Mouse (Mus musculus) forebrain, embryonic 12.5 days (tissue): Measurements from ENCODE around the gene Serpina3i. TPM values are rescaled to one million over a fixed set of nuclear protein-coding genes. Genes with fewer than 3 reads are reported as not detected.
A peak's percentile ranks its signal among the peaks of the same experiment; 100 is the strongest.

Source experiments
- ATAC-seq: fragments of 200-750 bp; cut with Nextera tagmentation; 2 replicates; pipeline ENCODE4 v1.8.0; 2017; ENCODE audit warnings: moderate TSS enrichment; ENCODE audit not compliant: low FRiP score
- H3K27ac ChIP-seq: fragments of 300-500 bp; sonication (generic); 2 replicates; pipeline ENCODE4 v1.5.1; 2016; ENCODE audit warnings: mild to moderate bottlenecking
- H3K27me3 ChIP-seq: fragments of 300-500 bp; sonication (generic); 2 replicates; pipeline ENCODE4 v1.6.1; 2016; ENCODE audit warnings: mild to moderate bottlenecking
- H3K36me3 ChIP-seq: fragments of 300-500 bp; sonication (generic); replicated peaks from 2 replicates; pipeline ENCODE4 v1.6.1; 2016; ENCODE audit warnings: mild to moderate bottlenecking
- H3K4me1 ChIP-seq: fragments of 300-500 bp; sonication (generic); 2 replicates; pipeline ENCODE4 v1.6.1; 2016
- H3K4me2 ChIP-seq: fragments of 300-500 bp; sonication (generic); 2 replicates; pipeline ENCODE4 v1.6.1; 2016; ENCODE audit warnings: mild to moderate bottlenecking, moderate library complexity
- H3K4me3 ChIP-seq: fragments of 300-500 bp; sonication (generic); replicated peaks from 2 replicates; pipeline ENCODE4 v1.5.1; 2016; ENCODE audit warnings: mild to moderate bottlenecking
- H3K9ac ChIP-seq: fragments of 300-500 bp; sonication (generic); 2 replicates; pipeline ENCODE4 v1.6.1; 2016; ENCODE audit warnings: mild to moderate bottlenecking
- H3K9me3 ChIP-seq: fragments of 300-500 bp; sonication (generic); 2 replicates; pipeline ENCODE4 v1.6.1; 2016
- WGBS: fragments of 180-500 bp; shearing (Covaris S2); methylation state at CpG from one replicate; pipeline ENCODE4 v1.1.7; 2016; 5-methylcytosine and 5-hydroxymethylcytosine counted together
- polyA plus RNA-seq: library from polyadenylated mRNA; unstranded; fragments of >200 nt; fragmentation: Nextera tagmentation; extraction: Ambion mirVana; gene quantifications from 2 replicates; pipeline ENCODE4 v1.2.1, GENCODE M21; 2016

Serpina3i gene
- polyA plus RNA-seq, 1 experiment from 2014 or later: 0.09 TPM

- no peaks in the 10 kb centered on the region for H3K27me3 ChIP-seq
- ATAC-seq: no peak
- no peaks in the 10 kb centered on the region for H3K9me3 ChIP-seq
- H3K27ac ChIP-seq: no peak overlapping the region
- no peak overlapping the region for H3K4me2 ChIP-seq
- H3K9ac ChIP-seq: no peak overlapping the region
- H3K36me3 ChIP-seq: no peaks in the 10 kb centered on the region
- H3K4me1 ChIP-seq: peaks cover 7% of the 10 kb centered on the region; the same call in 1 of the 2 replicates
- H3K4me3 ChIP-seq: no peak overlapping the region
These were observed 15.3 kb upstream of the Serpina3i start for GRCm38 (mm10) chr12:104247553-104248002.

GRCm38 (mm10) chr12:104248231-104248630 is 14.7 kb upstream of the Serpina3i start:
- Histone ChIP-seq H3K9me3 (no peaks in the 10 kb centered on the region), H3K4me2 (no peak overlapping the region), H3K27me3 (no peaks in the 10 kb centered on the region), H3K4me3 (no peak overlapping the region), H3K4me1 (peaks cover 7% of the 10 kb centered on the region; the same call in 1 of the 2 replicates), H3K27ac (no peak overlapping the region), H3K36me3 (no peaks in the 10 kb centered on the region), H3K9ac (no peak overlapping the region)
- WGBS: 82% methylated on average over 3 of the region's 3 CpGs
- ATAC-seq: no peak

- H3K9me3 ChIP-seq: no peaks in the 10 kb centered on the region
- H3K9ac ChIP-seq: no peak overlapping the region
- no peak overlapping the region for H3K4me2 ChIP-seq
- 69% methylated on average over 3 of the region's 3 CpGs for WGBS
- no peaks in the 10 kb centered on the region for H3K36me3 ChIP-seq
- H3K27ac ChIP-seq: no peak overlapping the region
- no peaks in the 10 kb centered on the region for H3K27me3 ChIP-seq
- no peak for ATAC-seq
- no peak overlapping the region for H3K4me3 ChIP-seq
- peaks cover 3% of the 10 kb centered on the region; the same call in 1 of the 2 replicates for H3K4me1 ChIP-seq
These were observed 1.9 kb upstream of the Serpina3i start for GRCm38 (mm10) chr12:104261041-104261440.

- Histone ChIP-seq H3K9ac (no peak overlapping the region), H3K9me3 (no peaks in the 10 kb centered on the region), H3K27ac (no peak overlapping the region), H3K4me3 (no peak overlapping the region), H3K4me2 (no peak overlapping the region), H3K4me1 (peaks cover 3% of the 10 kb centered on the region; the same call in 1 of the 2 replicates), H3K27me3 (no peaks in the 10 kb centered on the region), H3K36me3 (no peaks in the 10 kb centered on the region)
- ATAC-seq: no peak
- WGBS: 81% methylated on average over 3 of the region's 3 CpGs
These were observed 3.5 kb downstream of the Serpina3i start for GRCm38 (mm10) chr12:104266374-104266773.

- Histone ChIP-seq H3K4me3 (no peak overlapping the region), H3K9me3 (peaks cover 4% of the 10 kb centered on the region; the same call in 1 of the 2 replicates), H3K9ac (no peak overlapping the region), H3K4me1 (no peaks in the 10 kb centered on the region), H3K4me2 (peak overlapping the region; percentile 7; the same call in 1 of the 2 replicates), H3K36me3 (no peaks in the 10 kb centered on the region), H3K27ac (peak overlapping the region; percentile 59), H3K27me3 (no peaks in the 10 kb centered on the region)
- ATAC-seq: peak; percentile 66; the same call in 1 of the 2 replicates
- 69% methylated on average over 18 of the region's 18 CpGs for WGBS
These were observed 15.5 kb downstream of the Serpina3i start for GRCm38 (mm10) chr12:104278216-104279055.

- H3K4me2 ChIP-seq: peak overlapping the region; percentile 7; the same call in 1 of the 2 replicates
- H3K27me3 ChIP-seq: no peaks in the 10 kb centered on the region
- 0% methylated on average over 3 of the region's 3 CpGs for WGBS
- H3K27ac ChIP-seq: peak overlapping the region; percentile 59; the same call in 1 of the 2 replicates
- peak; percentile 87; the same call in 1 of the 2 replicates for ATAC-seq
- peaks cover 4% of the 10 kb centered on the region; the same call in 1 of the 2 replicates for H3K9me3 ChIP-seq
- no peaks in the 10 kb centered on the region for H3K36me3 ChIP-seq
- H3K9ac ChIP-seq: no peak overlapping the region
- no peak overlapping the region for H3K4me3 ChIP-seq
- no peaks in the 10 kb centered on the region for H3K4me1 ChIP-seq
These were observed 16.1 kb downstream of the Serpina3i start for GRCm38 (mm10) chr12:104279056-104279435.

- Histone ChIP-seq H3K27ac (no peak overlapping the region), H3K4me1 (no peaks in the 10 kb centered on the region), H3K9ac (no peak overlapping the region), H3K4me3 (no peak overlapping the region), H3K4me2 (no peak overlapping the region), H3K9me3 (peaks cover 4% of the 10 kb centered on the region; the same call in 1 of the 2 replicates), H3K27me3 (no peaks in the 10 kb centered on the region), H3K36me3 (no peaks in the 10 kb centered on the region)
- no peak for ATAC-seq
- WGBS: 93% methylated on average over 11 of the region's 11 CpGs
These were observed 20.5 kb downstream of the Serpina3i start for GRCm38 (mm10) chr12:104283380-104283779.

- no peak overlapping the region for H3K4me3 ChIP-seq
- no peak overlapping the region for H3K4me2 ChIP-seq
These were observed 25.4 kb downstream of the Serpina3i start for GRCm38 (mm10) chr12:104288336-104288735.

GRCm38 (mm10) chr12:104289872-104290271 is 26.9 kb downstream of the Serpina3i start:
- no peak overlapping the region for H3K4me3 ChIP-seq
- H3K27me3 ChIP-seq: no peaks in the 10 kb centered on the region
- H3K9me3 ChIP-seq: no peaks in the 10 kb centered on the region
- ATAC-seq: no peak
- H3K9ac ChIP-seq: no peak overlapping the region
- H3K4me1 ChIP-seq: no peaks in the 10 kb centered on the region
- no peak overlapping the region for H3K27ac ChIP-seq
- WGBS: 54% methylated on average over 4 of the region's 4 CpGs
- no peaks in the 10 kb centered on the region for H3K36me3 ChIP-seq
- H3K4me2 ChIP-seq: no peak overlapping the region

More at GRCm38 (mm10) chr12:104288336-104288735, 25.4 kb downstream of the Serpina3i start:
- Histone ChIP-seq H3K4me1 (no peaks in the 10 kb centered on the region), H3K9me3 (no peaks in the 10 kb centered on the region), H3K27me3 (no peaks in the 10 kb centered on the region), H3K36me3 (no peaks in the 10 kb centered on the region), H3K9ac (no peak overlapping the region), H3K27ac (no peak overlapping the region)
- ATAC-seq: no peak

GRCm38 (mm10) chr12:104293963-104294362 is 31.0 kb downstream of the Serpina3i start:
- no peak overlapping the region for H3K27ac ChIP-seq
- H3K27me3 ChIP-seq: no peaks in the 10 kb centered on the region
- no peaks in the 10 kb centered on the region for H3K4me1 ChIP-seq
- H3K9me3 ChIP-seq: no peaks in the 10 kb centered on the region
- no peaks in the 10 kb centered on the region for H3K36me3 ChIP-seq
- no peak for ATAC-seq
- no peak overlapping the region for H3K9ac ChIP-seq
- no peak overlapping the region for H3K4me2 ChIP-seq
- no peak overlapping the region for H3K4me3 ChIP-seq
- WGBS: 84% methylated on average over 2 of the region's 2 CpGs

- no peaks in the 10 kb centered on the region for H3K4me1 ChIP-seq
- no peak overlapping the region for H3K9ac ChIP-seq
- H3K27me3 ChIP-seq: no peaks in the 10 kb centered on the region
- ATAC-seq: no peak
- H3K27ac ChIP-seq: no peak overlapping the region
- no peaks in the 10 kb centered on the region for H3K9me3 ChIP-seq
- 79% methylated on average over 2 of the region's 2 CpGs for WGBS
- H3K4me3 ChIP-seq: no peak overlapping the region
- H3K36me3 ChIP-seq: no peaks in the 10 kb centered on the region
- H3K4me2 ChIP-seq: no peak overlapping the region
These were observed 35.1 kb downstream of the Serpina3i start for GRCm38 (mm10) chr12:104298049-104298448.

- Histone ChIP-seq H3K36me3 (no peaks in the 10 kb centered on the region), H3K27me3 (no peaks in the 10 kb centered on the region), H3K4me3 (no peak overlapping the region), H3K4me2 (no peak overlapping the region), H3K9ac (no peak overlapping the region), H3K27ac (no peak overlapping the region), H3K9me3 (no peaks in the 10 kb centered on the region), H3K4me1 (no peaks in the 10 kb centered on the region)
- ATAC-seq: no peak
- WGBS: 81% methylated on average over 4 of the region's 4 CpGs
These were observed 43.1 kb downstream of the Serpina3i start for GRCm38 (mm10) chr12:104305991-104306390.

- 79% methylated on average over 1 of the region's 1 CpGs for WGBS
- no peaks in the 10 kb centered on the region for H3K27me3 ChIP-seq
- no peaks in the 10 kb centered on the region for H3K36me3 ChIP-seq
- no peak within 1 kb of the TSS for H3K4me3 ChIP-seq
- ATAC-seq: no peak
- H3K9ac ChIP-seq: no peak within 1 kb of the TSS
- no peak within 1 kb of the TSS for H3K4me2 ChIP-seq
- H3K9me3 ChIP-seq: no peaks in the 10 kb centered on the region
- no peak within 1 kb of the TSS for H3K27ac ChIP-seq
- no peaks in the 10 kb centered on the region for H3K4me1 ChIP-seq
These were observed 51.3 kb downstream of the Serpina3i start, which contains the start of gene Serpina3j for GRCm38 (mm10) chr12:104314253-104314652. Serpina3j (plus strand) TSS chr12:104314553.
